Mouse (Mus musculus): ENCODE results near the gene Tnr.
A peak's percentile ranks its signal among the peaks of the same experiment; 100 is the strongest.

Tnr gene

DNA sequence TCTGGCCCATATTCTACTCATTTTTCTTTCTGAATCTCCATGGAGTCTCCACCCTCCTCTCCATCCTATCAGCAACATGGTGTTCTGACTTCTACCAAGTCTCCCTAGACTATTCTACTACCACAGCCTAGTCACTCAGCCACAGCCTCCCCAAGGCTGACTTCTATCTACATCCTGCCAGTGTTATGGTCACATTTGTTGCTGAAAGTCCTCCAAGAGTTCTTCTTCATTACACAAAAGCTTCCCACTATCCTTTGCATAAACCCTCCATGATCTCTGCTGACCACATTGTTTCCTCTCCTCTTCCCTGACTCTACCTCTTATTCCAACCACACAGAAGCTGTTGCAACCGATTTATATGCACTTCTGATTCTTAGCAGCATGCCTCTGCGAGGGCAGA, 272.5 kb downstream of the Tnr start:
- DNase-seq (ENCODE audit: low read depth) = no peak

DNA sequence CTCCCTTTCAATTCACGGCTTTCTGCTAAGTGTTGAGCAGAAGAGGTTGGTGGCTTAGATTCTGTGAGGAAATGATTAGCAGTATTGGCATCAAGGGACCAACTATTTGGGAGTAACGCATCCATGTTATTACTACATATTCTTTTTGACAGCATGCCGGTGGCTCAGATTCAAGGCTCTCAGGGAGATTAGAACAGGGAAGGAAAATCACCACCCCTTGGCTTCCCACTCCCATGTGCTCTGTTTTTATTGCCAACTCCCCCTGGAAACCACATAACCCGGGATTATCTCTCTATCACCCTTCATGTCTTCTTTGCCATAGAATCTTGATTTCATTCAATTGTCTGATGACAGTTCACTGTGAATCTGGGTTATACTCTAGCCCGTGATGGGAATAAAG, 276.8 kb downstream of the Tnr start:
- no peak for DNase-seq (ENCODE audit: low read depth)

DNA sequence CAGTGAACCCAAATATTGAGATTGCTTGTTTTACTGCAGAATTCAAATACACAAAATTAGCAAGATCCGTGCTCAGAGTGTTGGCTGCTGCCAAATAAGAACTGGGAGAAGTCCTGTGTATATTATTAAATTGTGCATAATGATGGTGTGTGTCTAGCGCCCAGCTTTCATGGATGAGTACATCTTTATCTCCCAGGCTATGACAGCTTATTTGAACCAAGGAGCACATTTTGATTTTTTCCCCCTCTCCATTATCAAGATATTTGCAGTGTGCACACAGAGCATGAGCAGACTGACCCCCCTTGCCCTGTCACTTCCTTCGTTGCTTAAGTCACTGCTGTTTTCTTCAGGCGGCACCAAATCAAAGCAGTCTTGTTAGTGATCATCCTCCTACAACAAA, 278.2 kb downstream of the Tnr start:
- DNase-seq (ENCODE audit: low read depth) = no peak

DNA sequence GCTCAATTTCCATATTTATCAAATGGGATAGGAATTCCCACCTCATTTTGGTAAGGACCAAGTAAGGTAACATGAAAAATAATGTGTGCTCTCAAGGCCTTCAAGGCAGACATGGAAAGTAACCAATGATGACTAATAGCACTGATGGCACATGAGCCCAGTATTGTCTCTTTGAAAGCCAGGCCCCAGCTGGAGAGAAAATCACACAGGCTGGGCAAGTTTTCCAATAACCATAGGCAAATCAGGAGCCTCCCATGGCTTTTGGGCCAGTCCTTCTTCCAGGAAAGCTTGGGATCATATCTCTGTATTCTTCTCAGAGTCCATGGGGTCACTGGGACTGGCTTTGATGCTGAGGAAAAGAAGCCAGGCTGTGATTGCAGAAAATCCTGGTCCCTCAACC, 280.1 kb downstream of the Tnr start:
- no peak for DNase-seq (ENCODE audit: low read depth)

DNA sequence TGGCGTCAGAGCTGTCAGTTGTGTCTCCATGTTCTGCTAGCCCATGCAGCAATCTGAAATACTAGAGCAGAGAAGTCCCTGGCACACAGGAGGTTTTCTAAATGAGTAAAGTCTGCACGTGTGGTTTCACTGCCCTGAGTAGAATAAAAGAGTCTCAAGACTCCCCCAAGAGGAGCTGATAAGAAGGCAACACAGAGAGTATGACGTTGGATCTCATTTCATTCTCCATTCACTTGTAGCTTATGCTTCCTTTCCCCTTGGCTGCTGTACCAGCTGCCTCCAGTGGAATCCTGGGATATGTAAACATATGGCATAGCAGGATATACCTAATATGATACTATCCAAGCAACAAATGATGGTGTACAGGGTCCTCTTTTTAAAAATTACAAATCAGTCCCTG, 285.9 kb downstream of the Tnr start:
- DNase-seq (ENCODE audit: low read depth) = peak; percentile 34

DNA sequence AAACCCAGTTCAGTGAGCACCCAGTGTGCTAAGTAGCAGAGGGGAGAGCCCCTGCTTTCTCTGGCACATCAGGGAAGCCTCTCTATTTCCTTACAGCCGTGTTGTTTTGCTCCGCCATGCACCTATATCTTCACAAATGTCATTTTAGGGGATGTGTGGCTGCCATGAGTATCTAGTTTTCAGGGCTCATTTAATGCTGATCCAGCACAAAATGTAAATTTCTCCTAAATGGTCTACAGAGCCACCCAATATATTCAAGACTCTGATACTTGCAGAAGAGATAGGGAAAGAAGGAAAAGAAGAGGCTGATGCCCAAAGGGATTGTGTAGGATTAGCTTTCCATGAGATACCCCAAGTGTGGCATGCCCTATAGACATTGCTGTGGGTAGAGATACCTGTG, 288.2 kb downstream of the Tnr start:
- no peak for DNase-seq (ENCODE audit: low read depth)

DNA sequence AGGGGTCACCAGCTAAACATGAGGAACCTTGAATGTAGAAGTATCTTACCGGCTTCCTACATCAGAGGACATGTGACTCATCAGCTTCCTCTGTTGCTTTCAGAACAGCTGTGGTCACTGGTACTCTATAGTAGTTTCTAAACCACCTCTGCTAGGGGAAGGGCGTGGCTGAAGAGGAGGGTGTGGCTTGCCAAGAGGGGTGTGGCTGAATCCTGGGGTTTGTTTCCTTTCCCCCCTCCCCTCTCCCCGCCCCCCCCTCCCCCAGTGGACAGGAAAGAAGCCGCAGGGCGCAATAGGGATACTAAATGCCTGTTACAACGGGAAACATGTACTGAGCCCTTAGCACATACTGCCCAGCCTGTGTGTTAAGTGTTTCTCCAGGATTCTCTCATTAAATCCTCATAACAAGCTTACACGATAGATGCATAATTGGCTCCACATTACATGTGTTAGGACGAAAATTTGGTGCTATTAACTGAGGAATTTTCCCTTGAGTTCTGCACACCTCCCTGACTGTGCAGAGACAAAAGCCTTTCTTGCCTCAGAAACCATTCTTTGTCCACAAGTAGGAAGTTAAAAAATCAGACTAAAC, 289.3 kb downstream of the Tnr start:
- DNase-seq (ENCODE audit: low read depth) = peak; percentile 75

DNA sequence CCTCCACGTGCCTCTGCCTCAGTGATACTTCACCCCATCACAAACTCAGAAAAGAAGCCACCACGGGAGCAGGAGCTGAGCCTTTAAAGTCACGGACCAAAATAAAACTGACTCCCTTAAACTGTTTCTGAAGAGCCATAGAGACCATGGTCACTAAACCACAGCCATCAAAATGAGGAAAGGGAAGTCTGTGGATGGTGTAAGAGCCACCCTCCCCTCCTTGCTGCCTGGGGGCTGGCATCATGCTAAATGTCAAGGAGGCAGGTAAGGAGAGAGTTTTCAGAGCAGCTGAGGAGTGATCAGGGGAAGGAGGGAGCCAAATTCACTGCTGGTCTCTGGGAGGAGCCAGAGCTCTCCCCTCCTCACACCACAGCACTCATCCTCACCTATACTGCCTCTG, 290.8 kb downstream of the Tnr start:
- DNase-seq (ENCODE audit: low read depth) = no peak

DNA sequence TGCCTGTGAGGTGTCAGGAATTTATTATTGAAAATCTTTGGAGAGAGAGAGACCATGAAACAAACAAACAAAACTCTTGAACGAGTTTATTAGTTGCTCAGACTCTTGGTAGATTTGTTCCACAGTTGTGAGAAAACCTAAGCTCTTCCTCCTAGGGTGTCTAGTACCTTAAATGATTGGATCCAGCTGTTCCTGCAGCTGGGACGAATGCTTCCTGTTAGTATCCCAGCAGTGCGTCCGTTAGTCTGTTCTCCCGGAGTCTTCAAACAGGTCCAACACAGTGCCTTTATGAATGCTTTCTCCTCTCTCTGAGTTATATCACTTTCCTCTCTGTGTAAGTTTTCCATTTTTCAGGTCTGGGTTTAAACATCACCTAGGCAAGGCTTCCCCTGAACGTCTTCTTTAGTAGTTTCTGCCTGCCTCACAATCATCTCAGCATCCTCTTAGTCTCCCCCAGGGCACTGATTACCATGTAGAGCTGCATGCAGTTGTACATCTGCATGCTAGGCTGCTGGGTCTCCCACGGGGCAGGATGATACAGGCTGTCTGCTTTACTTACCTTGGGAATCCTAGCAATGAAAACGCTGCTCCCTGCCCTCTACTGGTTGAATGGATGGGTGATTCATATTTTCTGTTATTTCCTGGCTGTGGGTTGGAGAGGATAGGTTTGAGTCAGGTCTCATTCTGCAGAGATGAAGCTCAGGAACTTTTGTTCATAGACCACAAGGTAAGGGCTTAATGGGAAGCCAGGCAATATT, 293.2 kb downstream of the Tnr start:
- DNase-seq (ENCODE audit: low read depth) = no peak

DNA sequence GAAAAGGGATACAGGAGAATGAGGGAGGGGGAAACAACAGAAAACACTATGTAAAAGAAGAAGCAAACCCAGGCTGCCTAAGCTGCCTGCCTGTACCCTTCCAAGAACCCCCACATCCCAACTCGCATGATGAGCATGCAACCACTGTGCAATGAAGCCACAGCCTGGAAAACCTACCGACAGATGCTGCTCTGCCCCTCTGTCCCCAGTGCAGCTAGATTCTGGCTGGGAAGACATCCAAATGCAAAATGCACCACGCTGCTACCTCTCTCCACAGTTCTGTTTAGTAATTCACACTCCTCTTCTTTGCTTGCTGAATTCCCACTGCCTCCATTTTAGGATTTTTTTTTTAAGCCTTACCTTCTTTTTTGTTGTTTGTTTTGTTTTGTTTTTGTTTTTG, 295.9 kb downstream of the Tnr start:
- DNase-seq (ENCODE audit: low read depth) = no peak

DNA sequence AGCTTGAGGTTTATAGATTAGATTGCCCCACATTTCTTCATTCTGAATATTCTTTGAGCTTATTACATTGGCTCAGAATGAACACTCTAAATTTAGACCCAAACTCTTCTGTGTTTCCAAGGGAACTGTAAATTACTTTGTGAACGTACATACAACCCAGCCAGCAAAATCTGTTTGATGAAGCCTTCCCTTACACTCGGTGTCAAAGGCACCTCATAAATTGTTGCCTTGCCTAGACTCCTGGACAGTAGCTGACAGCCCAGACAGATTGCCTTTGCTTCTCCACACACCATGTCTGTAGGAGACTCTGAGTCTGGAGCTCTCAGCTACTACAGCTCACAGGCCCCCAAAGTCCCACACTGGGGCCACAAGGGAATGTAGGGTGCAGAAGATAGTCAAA, 298.8 kb downstream of the Tnr start:
- DNase-seq (ENCODE audit: low read depth) = no peak

DNA sequence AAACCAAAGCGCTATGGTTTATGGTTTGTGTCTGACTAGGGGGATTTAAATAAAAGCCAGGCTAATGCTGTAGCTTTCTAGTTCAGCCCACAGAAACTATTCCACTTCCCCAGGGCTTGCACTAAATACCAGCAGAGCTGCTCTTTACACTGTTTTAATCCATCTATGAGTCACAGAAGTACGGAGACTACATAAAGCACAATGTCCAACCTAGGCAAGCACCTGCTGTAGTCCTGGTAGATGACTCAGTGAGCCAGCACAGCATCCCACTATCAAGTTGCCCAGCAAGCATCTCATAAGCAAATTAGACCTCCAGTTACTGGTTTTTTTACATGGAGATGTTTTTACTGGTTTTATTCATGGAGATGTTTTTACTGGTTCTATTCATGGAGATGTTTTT, 305.0 kb downstream of the Tnr start:
- DNase-seq (ENCODE audit: low read depth) = no peak

DNA sequence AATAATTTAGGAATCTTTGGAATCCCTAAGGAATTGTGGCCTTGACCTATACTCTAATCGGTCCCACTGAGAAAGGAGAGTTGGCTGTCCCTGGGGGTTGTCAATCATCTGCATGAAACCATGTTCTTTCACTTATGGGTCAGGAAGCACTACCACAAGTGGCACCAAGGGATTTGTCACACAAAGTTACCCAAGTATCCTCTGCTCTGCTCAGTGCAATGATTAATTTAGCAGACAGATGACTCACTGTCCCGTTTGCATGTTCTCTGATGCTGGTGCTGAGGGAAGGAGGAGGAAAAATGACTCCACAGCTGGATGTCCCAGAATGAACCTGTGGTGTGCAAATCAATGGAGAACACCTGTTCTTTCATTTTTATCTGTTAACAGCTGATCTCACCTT, 309.6 kb downstream of the Tnr start:
- no peak for DNase-seq (ENCODE audit: low read depth)

DNA sequence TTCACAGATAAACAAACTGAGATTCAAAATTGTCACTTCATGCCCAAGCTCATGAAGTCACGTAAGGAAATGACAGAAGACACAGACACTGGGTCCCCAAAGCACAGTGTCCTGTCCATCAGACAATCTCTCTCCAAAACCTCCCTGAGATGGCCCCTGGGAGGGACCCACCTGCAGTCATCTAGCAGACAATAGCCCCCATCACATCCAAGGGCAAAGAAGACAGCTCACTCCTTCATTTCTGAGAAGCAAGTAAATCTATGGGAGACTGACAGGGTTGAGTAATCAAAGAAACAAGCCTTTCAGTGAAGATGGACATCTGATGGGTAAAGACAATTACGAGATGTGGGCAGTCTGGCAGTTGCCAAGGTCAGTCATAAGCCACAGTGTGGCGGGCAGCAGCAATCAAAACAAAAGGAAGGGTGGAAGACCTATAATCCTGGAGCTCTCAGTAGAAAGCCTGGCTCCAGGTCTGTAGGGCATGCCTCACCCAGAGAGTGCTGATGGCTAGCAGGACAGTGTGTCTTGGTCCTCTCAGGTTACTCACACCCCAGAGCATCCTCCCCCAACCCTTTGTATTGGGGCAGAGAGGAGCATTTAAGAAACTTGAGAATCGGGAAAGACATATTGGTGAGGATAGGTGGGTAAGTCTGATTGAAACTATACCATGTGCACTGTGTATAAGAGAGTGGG, 310.2 kb downstream of the Tnr start:
- no peak for DNase-seq (ENCODE audit: low read depth)

DNA sequence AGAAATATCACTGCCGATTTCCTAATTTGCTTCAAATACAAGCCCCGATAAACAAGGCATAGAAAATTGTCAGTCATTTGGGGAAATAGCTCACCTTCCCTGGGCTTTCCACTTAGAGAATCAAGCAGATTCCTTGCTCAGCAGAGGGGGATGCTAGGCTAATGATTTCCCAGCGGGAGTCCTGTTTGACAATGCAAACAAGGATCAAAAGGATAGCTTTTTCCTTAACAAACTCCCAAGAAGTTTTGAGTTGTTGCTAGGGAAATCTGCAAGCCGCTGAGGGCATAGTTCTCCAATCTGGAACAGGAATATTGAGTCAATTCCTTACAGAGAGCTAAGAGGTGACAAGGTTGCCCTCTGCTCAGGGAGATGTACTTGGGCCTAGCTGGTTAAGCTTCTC, 311.6 kb downstream of the Tnr start:
- DNase-seq (ENCODE audit: low read depth) = no peak

DNA sequence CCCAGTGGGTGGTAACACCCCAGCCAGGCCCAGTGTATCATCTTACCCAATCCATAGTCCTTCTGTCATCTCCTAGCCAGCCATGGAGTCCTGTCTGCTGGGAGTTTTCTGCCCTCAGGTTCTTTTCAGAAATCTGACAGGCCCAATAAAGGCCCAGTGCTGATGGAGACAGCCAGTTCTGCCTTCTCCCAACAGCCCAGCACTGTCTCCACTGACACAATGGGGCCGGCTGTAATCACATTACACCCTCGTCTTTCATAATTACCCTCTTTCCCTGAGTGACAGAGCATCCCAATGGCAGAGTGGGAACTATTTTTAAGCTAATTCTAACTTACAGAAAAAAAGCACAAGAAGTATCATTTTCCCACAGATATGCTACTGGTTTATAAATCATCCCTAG, 316.8 kb downstream of the Tnr start:
- DNase-seq (ENCODE audit: low read depth) = no peak

DNA sequence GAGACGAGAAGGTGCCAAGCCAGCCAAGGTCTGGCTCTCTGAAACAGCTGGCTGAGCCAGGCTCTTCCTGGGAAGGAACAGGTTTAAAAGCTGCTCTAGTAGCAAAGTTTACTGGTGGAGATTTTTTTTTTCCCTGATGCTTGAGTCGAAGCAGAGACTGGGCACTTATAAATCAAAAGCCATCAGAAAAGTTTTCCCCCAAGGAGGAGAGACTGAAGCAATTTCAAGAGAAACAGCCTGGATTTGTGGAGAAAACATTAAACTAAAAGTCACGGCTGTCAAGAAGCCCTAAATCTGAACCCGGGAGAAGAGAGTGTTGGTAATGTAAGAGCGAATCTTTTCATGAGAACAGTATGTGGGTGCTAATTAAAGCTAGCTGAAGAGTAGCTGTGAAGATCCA, 319.3 kb downstream of the Tnr start:
- DNase-seq (ENCODE audit: low read depth) = no peak

DNA sequence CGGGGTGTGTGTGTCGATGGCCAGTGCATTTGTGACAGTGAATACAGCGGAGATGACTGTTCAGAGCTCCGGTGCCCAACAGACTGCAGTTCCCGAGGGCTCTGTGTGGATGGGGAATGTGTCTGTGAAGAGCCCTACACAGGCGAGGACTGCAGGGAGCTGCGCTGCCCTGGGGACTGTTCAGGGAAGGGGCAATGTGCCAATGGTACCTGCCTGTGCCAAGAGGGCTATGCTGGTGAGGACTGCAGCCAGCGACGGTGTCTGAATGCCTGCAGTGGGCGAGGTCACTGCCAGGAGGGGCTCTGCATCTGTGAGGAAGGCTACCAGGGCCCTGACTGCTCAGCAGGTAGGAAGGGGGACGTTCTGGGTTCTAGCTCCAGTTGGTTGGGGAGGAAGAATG, 328.5 kb downstream of the Tnr start:
- no peak for DNase-seq (ENCODE audit: low read depth)

DNA sequence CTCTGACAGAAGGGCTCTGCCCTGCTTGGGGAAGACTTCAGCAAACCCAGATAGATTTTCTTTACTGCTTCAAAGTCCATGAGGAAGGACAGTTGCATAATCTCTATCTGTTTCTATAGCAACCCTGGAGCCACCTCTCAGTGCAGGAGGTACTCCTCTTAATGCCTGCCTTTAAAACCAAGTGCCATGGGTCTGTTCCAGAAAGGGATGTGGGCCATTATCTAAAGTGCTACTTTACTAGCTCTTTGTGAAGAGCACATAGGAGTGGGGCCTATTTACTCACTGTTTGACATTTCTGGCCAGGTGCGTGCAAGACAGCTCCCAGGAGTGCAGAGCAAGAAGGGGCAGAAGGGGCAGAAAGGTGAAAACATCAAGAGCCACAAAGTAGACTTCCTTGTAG, 330.7 kb downstream of the Tnr start:
- DNase-seq (ENCODE audit: low read depth) = no peak

DNA sequence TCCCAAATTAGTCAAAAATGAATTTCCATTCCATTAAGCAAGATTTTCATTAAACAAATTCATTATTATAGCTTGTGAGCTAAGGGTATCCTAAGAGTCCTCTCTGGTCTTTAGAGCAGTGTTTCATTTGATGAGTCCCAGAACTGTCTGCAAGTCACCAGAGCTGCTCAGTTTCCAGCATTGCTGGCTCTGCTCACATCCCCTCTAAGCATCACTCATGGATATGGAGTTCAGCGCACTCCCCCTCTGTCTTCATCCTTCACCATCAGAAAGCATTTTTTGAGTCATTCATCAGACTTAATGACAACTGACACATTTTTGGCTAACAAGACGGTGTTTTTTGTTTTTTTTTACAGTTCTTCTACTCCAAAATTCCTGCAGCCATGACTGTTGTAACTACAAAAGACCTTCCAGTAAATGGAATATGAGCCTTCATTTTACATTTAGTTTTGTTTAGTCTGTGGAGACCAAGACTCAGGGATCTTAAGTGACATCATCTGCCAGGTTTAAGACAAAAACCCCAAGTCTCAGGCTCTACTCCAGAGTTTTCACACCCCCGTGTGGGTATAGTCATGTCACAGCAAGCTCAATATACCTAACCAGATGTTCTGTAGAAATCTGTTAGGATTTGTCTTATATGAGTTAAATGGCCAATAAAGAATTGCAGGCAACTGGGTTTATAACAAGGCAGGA, 338.4 kb downstream of the Tnr start:
- DNase-seq (ENCODE audit: low read depth) = no peak

DNA sequence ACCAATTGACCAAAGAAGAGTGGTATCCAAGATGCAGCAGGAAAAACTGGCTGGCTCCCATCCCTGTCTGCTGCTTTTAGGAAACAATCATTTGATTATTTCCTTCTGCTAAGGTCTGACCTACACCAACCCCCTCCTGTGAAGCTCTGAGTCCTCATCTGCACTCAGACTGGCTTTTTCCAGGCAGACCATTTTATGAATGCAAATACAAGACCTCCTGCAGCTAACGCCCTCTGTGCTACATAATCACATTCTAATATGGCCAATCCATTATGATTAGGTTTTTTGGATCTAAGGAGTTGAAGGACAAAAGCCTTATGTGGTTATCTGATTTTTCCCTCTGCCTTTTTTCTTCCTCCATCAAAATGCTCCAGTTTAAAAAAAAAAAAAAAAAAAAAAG, 342.1 kb downstream of the Tnr start:
- no peak for DNase-seq (ENCODE audit: low read depth)

DNA sequence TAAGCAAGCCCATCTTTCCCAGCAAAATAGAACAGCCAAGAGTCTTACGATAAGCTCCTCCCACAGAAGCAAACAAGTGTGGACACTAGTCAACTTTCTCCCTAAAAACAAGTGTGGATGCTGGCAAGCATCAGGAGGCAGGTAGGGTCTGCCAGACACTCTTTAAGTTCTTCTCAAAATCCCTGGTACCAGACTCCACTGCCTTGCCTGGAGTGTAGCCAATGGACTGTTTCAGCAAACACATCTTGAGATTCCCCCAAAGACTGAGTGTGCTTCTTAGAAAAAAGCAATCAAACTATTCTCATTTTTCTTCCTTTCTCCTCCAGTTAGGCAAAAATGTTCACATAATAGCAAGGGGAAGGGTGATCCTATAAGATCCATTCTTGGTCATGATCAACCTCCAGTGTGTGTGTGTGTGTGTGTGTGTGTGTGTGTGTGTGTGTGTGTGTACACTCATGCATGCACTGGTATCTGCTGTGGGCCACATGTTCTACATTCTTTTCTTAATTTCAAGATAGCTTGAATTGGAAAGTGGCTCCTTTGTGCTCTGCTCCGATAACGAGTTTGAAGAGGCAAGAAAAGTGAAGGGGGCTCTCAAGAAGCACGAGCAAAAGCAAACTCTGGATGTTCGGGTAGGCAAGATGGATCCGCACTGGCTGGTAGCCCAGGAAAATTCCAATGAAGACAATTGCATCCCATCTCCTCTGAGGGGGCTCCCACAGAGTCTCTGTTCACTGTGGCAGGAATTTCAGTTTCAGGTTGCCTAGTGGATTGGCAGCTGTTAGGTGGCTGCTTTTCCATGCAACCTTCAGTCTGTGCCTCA, 346.3 kb downstream of the Tnr start:
- DNase-seq (ENCODE audit: low read depth) = no peak

All from induced T-regulatory cell, adult 2 months (primary cell).